Mouse (Mus musculus) liver, adult 2 months (tissue): ENCODE results near the gene Rere. TPM values are rescaled to one million over a fixed set of nuclear protein-coding genes. Genes with fewer than 3 reads are reported as not detected.

Experiments
- DNase-seq: peaks from one replicate; pipeline ENCODE4 v3.0.0-alpha.2; 2011; ENCODE audit warnings: low read depth, low spot score; ENCODE audit errors: extremely low read depth
- H3K27ac ChIP-seq: fragments of 200-500 bp; replicated peaks from 2 replicates; pipeline ENCODE4 v1.5.1; 2012; ENCODE audit warnings: low read depth, mild to moderate bottlenecking, control low read depth, inconsistent platforms, low read length; ENCODE audit not compliant: insufficient read depth
- H3K27me3 ChIP-seq: fragments of 200-500 bp; 2 replicates; pipeline ENCODE4 v1.6.1; 2012; ENCODE audit warnings: mild to moderate bottlenecking, moderate library complexity, low read length, inconsistent platforms; ENCODE audit not compliant: control insufficient read depth, insufficient read depth
- H3K36me3 ChIP-seq: fragments of 200-500 bp; 2 replicates; pipeline ENCODE4 v1.6.1; 2012; ENCODE audit warnings: low read length, inconsistent platforms; ENCODE audit not compliant: control insufficient read depth, insufficient read depth
- H3K4me1 ChIP-seq: fragments of 200-500 bp; 2 replicates; pipeline ENCODE4 v1.6.1; 2011; ENCODE audit warnings: low read length; ENCODE audit not compliant: control insufficient read depth, insufficient read depth
- H3K4me3 ChIP-seq: fragments of 200-500 bp; 2 replicates; pipeline ENCODE4 v1.5.1; 2011; ENCODE audit warnings: low read depth, mild to moderate bottlenecking, control low read depth, low read length, moderate library complexity; ENCODE audit not compliant: insufficient read depth
- H3K79me2 ChIP-seq: fragments of 200-500 bp; 2 replicates; pipeline ENCODE4 v1.6.1; 2012; ENCODE audit warnings: inconsistent platforms, mild to moderate bottlenecking, low read length, moderate library complexity; ENCODE audit not compliant: control insufficient read depth, insufficient read depth
- H3K9ac ChIP-seq: fragments of 200-500 bp; 2 replicates; pipeline ENCODE4 v1.6.1; 2012; ENCODE audit warnings: low read depth, mild to moderate bottlenecking, control low read depth, inconsistent platforms, low read length
- CTCF ChIP-seq: fragments of 200-500 bp; IDR thresholded peaks from 2 replicates; pipeline ENCODE4 v1.5.1; 2011; ENCODE audit warnings: low read depth, low read length, control low read depth
- POLR2A ChIP-seq: fragments of 200-500 bp; IDR thresholded peaks from 2 replicates; pipeline ENCODE4 v1.6.1; 2011; ENCODE audit warnings: low read length, control low read depth; ENCODE audit not compliant: insufficient read depth; ENCODE audit errors: extremely low read depth
- WGBS: fragments of 180-500 bp; shearing (Covaris S2); methylation state at CpG from one replicate; pipeline ENCODE4 v1.1.7; 2018; 5-methylcytosine and 5-hydroxymethylcytosine counted together
- polyA plus RNA-seq: library from polyadenylated mRNA; depleted of rRNA; stranded (reverse); fragments of >200 nt; gene quantifications from 2 replicates; pipeline ENCODE4 v1.2.3, GENCODE M21; 2012
- total RNA-seq: library from RNA; depleted of rRNA; stranded (reverse); fragments of >200 nt; gene quantifications from 2 replicates; pipeline ENCODE4 v1.2.3, GENCODE M21; 2014

The Rere gene
- total and polyA plus RNA-seq, 2 experiments: 8.8 to 10.0 TPM

DNA sequence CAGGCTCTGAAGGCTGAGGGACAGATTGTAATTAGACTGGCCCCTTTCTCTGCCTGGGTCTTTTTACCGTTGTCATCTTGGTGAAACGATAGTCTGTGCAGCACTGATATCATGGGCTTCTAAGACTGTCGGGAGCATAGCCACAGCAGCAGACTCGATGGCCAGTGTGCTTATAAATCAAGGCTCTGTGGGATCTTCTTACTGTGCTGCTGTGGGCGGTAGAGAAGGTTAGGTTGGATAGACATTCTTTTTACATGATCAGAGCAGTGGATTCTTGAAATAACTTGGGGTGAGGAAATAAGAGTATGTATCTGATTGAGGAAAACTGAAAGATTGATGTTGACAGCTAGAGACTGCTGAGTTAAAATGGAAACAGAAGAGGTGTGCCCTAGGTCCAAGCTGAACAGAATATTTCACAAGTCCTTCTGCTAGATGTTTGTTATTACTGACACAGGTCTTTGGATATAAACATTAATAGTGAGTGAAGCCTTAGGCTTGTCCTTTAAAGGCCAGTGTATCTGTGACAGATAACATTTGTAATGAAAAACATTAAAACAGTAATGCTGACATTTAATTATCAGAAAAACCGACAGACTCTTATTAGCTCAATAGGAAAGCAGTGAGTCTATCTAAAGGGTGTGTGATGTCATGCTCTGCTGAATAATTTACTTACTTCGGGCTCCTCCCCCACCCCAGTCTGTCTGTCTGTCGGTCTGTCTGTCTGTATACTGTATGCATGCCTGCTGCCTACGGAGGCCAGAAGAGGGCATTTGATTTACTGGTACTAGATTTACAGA, 93.4 kb downstream of the Rere start:
- peaks cover 18% of the 10 kb centered on the region for H3K4me1 ChIP-seq
- 42% methylated on average over 9 of the region's 9 CpGs for WGBS
- TF ChIP-seq CTCF: no peak
- TF ChIP-seq POLR2A: no peak
- no peaks in the 10 kb centered on the region for H3K36me3 ChIP-seq
- H3K27ac ChIP-seq: no peak overlapping the region
- DNase-seq: peak; percentile 65
- no peak overlapping the region for H3K4me3 ChIP-seq
- H3K79me2 ChIP-seq: peaks cover 26% of the 10 kb centered on the region; the same call in 1 of the 2 replicates
- H3K27me3 ChIP-seq: no peaks in the 10 kb centered on the region
- H3K9ac ChIP-seq: no peak overlapping the region

DNA sequence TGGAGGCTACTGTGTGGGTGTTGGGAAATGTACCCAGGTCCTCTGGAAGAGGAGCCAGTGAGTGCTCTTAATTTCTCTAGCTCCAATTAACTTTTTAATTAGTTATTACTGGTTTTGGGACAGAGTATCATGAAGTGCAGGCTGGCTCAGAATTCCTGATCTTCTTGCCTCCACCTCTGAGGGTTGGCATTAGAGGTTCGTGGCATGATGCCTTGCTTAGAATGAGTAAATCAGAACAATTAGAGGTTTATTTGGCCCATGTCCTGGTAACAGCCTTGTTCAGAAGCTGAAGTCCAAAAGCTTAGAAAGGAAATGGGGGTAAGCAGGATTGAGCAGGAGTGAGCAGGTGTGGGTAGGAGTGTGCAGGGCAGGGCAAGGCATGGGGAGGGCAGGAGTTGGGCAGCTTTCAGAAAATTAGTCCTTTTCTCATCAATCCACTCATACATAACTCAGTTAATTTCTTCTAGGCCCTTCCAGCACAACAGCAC, 94.0 kb downstream of the Rere start:
- H3K4me1 ChIP-seq: peaks cover 23% of the 10 kb centered on the region

DNA sequence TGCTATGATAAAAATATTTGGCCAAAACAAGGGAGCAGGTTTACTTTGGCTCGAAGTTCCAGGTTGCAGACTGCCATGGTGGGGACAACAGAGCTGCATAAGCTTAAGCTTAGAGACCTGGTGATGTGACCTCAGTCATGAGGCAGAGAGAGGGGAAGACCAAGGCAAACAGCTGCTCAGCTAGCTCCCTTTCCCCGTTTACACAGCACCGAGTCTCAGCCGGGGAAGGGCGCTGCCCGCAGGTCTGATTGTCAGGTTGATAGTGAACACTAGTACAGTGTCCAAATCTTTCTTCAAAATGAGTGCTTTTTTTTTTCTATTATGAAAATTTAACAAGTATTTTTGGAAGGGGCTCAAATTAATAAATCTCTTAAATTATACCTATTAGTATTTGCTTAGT, 97.9 kb downstream of the Rere start:
- DNase-seq: peak; percentile 76
- Histone ChIP-seq H3K79me2 (peaks cover 34% of the 10 kb centered on the region; the same call in 1 of the 2 replicates), H3K27me3 (no peaks in the 10 kb centered on the region), H3K9ac (no peak overlapping the region), H3K36me3 (no peaks in the 10 kb centered on the region), H3K4me3 (no peak overlapping the region), H3K4me1 (peaks cover 25% of the 10 kb centered on the region), H3K27ac (no peak overlapping the region)
- TF ChIP-seq POLR2A (no peak), CTCF (no peak)
- 27% methylated on average over 6 of the region's 6 CpGs for WGBS

More for the DNA sequence above, 94.0 kb downstream of the Rere start:
- Histone ChIP-seq H3K36me3 (no peaks in the 10 kb centered on the region), H3K27me3 (no peaks in the 10 kb centered on the region), H3K4me3 (no peak overlapping the region), H3K9ac (no peak overlapping the region), H3K79me2 (peaks cover 24% of the 10 kb centered on the region; the same call in 1 of the 2 replicates), H3K27ac (no peak overlapping the region)
- DNase-seq: peak; percentile 58
- no peak for TF ChIP-seq CTCF
- TF ChIP-seq POLR2A: no peak
- WGBS: 25% methylated on average over 1 of the region's 1 CpGs

DNA sequence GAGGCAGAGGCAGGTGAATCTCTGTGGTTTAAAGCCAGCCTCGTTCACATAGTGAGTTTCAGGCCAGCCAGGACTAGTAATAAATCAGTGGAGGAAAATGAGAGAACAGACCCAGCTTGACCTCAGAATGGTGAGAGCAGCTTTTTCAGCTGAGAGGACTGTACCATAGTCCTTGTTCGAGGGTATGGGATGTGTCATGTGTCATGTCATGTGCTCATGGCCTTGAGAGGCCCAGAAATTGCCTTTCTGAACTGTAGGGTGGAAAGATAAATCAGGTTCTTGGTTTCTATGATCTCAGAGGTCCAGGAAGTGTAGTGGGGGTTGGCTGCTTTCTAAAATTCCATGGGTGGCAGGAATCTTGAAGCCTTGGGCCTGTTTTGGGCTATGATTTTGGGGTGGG, 98.3 kb downstream of the Rere start:
- no peaks in the 10 kb centered on the region for H3K27me3 ChIP-seq
- peaks cover 22% of the 10 kb centered on the region for H3K4me1 ChIP-seq
- no peak overlapping the region for H3K27ac ChIP-seq
- H3K9ac ChIP-seq: no peak overlapping the region
- TF ChIP-seq POLR2A: no peak
- no peak for TF ChIP-seq CTCF
- DNase-seq: no peak
- peaks cover 35% of the 10 kb centered on the region for H3K79me2 ChIP-seq
- 41% methylated on average over 2 of the region's 2 CpGs for WGBS
- no peaks in the 10 kb centered on the region for H3K36me3 ChIP-seq
- no peak overlapping the region for H3K4me3 ChIP-seq

DNA sequence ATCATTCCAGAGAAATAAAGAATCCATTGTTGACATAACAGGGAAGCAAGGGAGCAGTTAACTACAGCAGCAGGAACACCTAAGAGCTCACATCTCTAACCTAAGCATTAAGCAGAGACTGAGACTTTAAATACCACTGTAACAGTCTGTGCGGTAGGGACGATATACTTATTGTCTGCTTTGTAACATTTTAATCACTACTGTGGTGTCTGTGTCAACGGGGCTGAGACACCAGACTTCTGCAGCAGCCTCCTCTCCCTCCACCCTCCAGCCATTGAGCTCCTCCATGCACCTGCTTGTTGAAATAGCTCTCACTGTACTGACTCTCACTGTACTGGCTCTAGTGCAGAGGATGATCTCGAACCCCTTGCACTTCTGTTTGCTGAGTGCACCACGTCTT, 98.8 kb downstream of the Rere start:
- TF ChIP-seq CTCF (no peak), POLR2A (no peak)

DNA sequence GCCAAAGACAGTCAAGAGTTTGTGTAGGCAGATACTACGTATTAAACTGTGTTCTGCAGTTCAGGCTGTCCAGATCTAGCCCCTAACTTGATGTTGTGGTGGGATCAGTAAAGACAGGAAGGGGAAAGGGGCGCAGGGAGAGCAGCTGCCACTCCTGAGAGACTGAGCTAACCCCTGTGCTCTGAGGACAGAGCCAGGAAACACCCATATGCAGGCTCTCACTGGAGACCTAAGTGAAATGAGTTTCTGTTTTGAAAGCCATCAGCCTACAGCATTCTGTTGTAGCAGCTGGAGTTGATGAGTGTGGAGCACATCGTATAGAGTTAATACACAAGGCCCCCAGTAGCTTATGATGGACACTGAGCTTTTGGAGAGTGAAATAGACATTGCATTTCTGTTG, 101.1 kb downstream of the Rere start:
- Histone ChIP-seq H3K4me3 (peak overlapping the region; percentile 27; the same call in 1 of the 2 replicates), H3K9ac (peak overlapping the region; percentile 78; the same call in 1 of the 2 replicates), H3K27me3 (no peaks in the 10 kb centered on the region), H3K36me3 (no peaks in the 10 kb centered on the region), H3K4me1 (peaks cover 19% of the 10 kb centered on the region), H3K79me2 (peaks cover 44% of the 10 kb centered on the region), H3K27ac (peak overlapping the region; percentile 72)
- no peak for DNase-seq
- no peak for TF ChIP-seq CTCF
- TF ChIP-seq POLR2A: no peak
- 45% methylated on average over 3 of the region's 3 CpGs for WGBS

More for the DNA sequence above, 98.8 kb downstream of the Rere start:
- peaks cover 19% of the 10 kb centered on the region for H3K4me1 ChIP-seq
- no peak overlapping the region for H3K9ac ChIP-seq
- H3K36me3 ChIP-seq: no peaks in the 10 kb centered on the region
- 64% methylated on average over 5 of the region's 5 CpGs for WGBS
- DNase-seq: no peak
- H3K4me3 ChIP-seq: no peak overlapping the region
- H3K27ac ChIP-seq: 0 out of 2 replicates have a peak overlapping the region, but pooled peaks have one; percentile 10
- H3K27me3 ChIP-seq: no peaks in the 10 kb centered on the region
- peaks cover 40% of the 10 kb centered on the region for H3K79me2 ChIP-seq
